Mouse (Mus musculus) adrenal gland, postnatal 0 days (tissue): ENCODE results near the gene Dmrtc1c2. TPM values are rescaled to one million over a fixed set of nuclear protein-coding genes. Genes with fewer than 3 reads are reported as not detected.

Experiments
- polyA plus RNA-seq: library from polyadenylated mRNA; unstranded; fragments of >200 nt; fragmentation: Nextera tagmentation; extraction: Ambion mirVana; gene quantifications from 2 replicates; pipeline ENCODE4 v1.2.1, GENCODE M21; 2015

Gene Dmrtc1c2
- not detected in 2 replicates for polyA plus RNA-seq

DNA sequence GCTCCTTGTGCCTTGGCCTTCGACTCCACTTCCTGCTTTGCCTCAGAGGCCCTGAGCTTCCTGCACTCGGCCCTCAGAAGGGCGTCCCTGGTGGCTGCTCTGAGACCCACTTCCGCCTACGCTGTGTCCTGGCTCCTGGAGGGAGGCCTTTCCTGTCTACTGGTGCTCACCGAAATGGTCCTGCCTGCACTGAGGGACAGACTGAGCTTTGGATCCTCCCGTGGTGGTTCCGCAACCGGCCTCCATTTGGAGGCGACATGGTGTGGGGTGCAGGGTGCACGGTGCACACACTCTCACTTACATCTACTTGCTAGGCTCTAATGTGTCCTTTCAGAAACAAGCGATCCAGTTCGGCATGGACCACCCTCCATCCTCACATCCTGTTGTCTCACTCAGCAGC is at the start of gene Dmrtc1c2:
TSS of gene Dmrtc1c2 (minus strand) at position 101 of the 400 bp plus-strand sequence.

DNA sequence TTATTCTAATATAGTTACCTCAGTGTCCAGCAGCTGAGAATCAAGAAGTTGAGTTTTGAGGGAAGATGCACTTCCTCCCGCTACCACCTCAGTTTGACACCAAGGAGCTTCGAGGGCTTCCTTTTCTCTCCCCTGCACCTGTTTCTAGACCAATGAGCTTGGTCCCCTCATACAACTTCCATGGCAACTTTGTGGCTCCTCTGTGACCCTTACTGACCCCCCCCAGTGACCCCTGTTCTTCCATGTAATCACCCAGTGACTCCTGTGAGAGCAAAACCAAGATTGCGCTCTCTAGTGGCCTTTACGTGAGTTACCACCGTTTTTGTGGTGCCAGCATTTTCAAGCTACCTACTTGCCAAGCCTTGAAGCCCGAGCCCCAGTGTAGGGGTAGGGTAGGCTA is 13.5 kb upstream of the Dmrtc1c2 start, which contains the start of gene 1700031F05Rik:
TSS of gene 1700031F05Rik (minus strand) at position 101 of the 400 bp plus-strand sequence.

DNA sequence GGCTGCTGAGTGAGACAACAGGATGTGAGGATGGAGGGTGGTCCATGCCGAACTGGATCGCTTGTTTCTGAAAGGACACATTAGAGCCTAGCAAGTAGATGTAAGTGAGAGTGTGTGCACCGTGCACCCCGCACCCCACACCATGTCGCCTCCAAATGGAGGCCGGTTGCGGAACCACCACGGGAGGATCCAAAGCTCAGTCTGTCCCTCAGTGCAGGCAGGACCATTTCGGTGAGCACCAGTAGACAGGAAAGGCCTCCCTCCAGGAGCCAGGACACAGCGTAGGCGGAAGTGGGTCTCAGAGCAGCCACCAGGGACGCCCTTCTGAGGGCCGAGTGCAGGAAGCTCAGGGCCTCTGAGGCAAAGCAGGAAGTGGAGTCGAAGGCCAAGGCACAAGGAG is 51.8 kb downstream of the Dmrtc1c2 start, which contains the start of gene Dmrtc1c1:
TSS of gene Dmrtc1c1 (plus strand) at position 301 of the 400 bp plus-strand sequence.

Other genes starting within 250 kb of the Dmrtc1c2 start
- 2.8 and 4.2 TPM in 2 replicates for gene Phka1, start 210.4 kb downstream of the Dmrtc1c2 start, polyA plus RNA-seq
- gene Gm3880, start 167.6 kb downstream of the Dmrtc1c2 start, polyA plus RNA-seq = not detected in 2 replicates
- not detected in 2 replicates for gene Gm9112, start 147.0 kb downstream of the Dmrtc1c2 start, polyA plus RNA-seq
- gene Dmrtc1b, start 146.8 kb downstream of the Dmrtc1c2 start, polyA plus RNA-seq = not detected in 2 replicates
- not detected in 2 replicates for gene Dmrtc1c1, start 51.7 kb downstream of the Dmrtc1c2 start, polyA plus RNA-seq
- gene 1700031F05Rik, start 13.4 kb upstream of the Dmrtc1c2 start, polyA plus RNA-seq = not detected in 2 replicates
- gene Dmrtc1a, start 54.1 kb upstream of the Dmrtc1c2 start, polyA plus RNA-seq = 0.88 and 0.95 TPM in 2 replicates
- not detected in 2 replicates for gene 1700011M02Rik, start 54.3 kb upstream of the Dmrtc1c2 start, polyA plus RNA-seq
- gene 1700018G05Rik, start 73.8 kb upstream of the Dmrtc1c2 start, polyA plus RNA-seq = 0.52 TPM in 1 of 2 replicates, not detected in the other